Mouse (Mus musculus): ENCODE data around the gene Aff4.

DNA sequence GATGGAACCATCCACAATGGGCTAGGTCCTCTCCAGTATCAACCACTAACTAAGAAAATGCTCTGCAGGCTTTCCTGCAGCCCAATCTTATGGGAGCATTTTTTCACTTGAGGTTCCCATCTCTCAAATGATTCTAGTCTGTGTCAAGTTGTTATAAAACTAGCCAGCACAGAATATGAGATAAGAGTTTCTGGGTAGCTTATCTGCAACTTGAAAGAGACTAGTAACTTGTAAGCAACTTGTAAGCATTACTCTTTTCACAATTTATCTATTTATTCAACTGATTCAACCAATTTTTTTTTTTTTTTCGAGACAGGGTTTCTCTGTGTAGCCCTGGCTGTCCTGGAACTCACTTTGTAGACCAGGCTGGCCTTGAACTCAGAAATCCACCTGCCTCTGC is 53.0 kb downstream of the Aff4 start:
- TF ChIP-seq CTCF (IDR thresholded peaks at IDR 0.05; ENCODE audit: low read depth), result no peak
- no peak for TF ChIP-seq EP300 (IDR thresholded peaks at IDR 0.05; ENCODE audit: low read depth)
